Mouse (Mus musculus): Measurements from ENCODE around the gene Gxylt2.

Gene Gxylt2

DNA sequence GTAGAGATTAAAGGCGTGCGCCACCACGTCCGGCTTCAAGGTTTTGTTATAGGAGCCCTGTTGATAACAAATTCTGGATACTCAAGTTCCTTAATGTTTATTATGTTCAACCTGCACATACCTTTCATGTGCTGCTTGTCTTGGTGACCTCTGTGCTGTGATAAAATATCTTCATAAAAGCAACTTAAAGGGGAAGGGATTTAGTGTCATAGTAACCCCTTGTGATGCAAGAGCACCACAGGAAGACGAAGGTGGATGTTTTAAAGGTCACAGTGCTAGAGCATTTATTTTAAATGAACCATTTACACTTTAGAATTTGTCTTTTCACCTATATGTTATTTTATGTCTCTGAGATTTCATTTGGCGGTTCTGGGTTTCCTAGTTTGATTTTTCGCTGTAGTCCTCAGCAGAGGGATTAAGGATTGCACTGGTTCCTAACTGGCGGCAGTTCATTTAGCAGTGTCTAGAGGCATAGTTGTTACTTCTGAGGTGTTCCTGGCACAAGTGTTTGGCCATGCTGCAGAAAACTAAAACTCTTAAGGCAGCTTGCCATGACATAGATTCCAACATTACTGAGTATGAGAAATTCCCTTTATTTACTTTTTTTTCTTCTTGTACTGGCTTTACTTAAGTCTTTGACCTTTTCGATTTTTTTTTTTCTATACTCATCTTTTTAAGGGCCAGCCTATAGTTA lies 144.3 kb downstream of the Gxylt2 start:
- DNase-seq (ENCODE audit: low read depth, low spot score): no peak

DNA sequence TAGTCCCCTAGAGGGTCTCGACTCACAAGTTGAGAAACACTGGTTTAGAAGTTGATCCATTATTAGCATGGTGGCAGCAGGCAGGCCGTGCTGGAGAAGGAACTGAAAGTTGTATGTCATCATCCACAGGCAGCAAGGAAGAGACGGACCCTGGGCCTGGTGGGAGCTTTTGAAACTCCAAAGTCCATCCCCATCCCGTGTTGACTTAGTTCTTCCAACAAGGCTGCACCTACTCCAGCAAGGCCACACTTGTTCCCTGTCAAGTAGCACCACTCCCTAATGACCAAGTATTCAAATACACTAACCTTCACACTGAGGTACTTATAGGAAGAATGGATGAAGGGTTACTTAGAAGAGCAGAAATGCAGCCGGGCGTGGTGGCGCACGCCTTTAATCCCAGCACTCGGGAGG lies 146.1 kb downstream of the Gxylt2 start:
- no peak for DNase-seq (ENCODE audit: low read depth, low spot score)

DNA sequence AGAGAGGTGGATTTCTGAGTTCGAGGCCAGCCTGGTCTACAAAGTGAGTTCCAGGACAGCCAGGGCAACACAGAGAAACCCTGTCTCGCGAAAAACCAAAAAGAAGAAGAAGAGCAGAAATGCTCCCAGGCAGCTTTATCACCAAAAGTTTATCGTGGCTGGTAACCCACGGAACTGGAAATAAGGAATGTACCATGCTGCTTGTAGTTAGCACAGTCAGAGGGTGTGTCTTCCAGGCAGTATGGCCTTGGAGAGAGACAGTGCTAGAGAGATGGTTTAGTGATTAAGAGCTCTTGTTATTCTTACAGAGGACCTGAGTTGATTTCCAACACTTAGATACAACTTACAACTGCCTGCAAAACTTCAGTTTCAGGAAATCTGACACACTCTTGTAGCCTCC lies 146.5 kb downstream of the Gxylt2 start:
- DNase-seq (ENCODE audit: low read depth, low spot score): no peak

All from retina, postnatal 7 days (tissue).